Mouse (Mus musculus): ENCODE measurements around the gene Mrtfa. TPM values are rescaled to one million over a fixed set of nuclear protein-coding genes. Genes with fewer than 3 reads are reported as not detected.
"Not testable (repeated sequence)": the region's sequence is repeated elsewhere in the genome, so short reads cannot be mapped to it uniquely, and the experiment has no call there.

Gene Mrtfa
- polyA plus RNA-seq, 1 experiment from 2014 or later = 23.6 TPM

DNA sequence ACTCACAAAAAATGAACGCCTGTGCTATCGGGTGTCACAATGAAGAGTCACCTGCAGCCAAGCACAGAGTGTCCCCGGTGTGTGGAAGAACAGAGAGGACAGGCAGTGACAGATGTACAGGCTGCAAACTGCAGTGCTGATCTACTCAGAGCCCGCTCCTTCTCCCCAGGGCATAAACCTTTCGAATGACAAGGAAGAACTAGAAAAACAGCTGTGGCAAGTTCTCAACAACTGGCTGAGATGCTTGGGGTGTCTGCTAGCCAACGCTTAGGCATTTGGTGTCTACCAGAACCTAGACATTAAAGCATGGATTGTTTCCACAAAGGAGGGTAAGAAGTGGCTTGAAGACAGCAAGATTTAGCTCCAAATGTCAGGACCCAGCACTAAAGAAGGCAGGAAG, 35.2 kb upstream of the Mrtfa start:
- no peaks in the 10 kb centered on the region for H3K9me3 ChIP-seq
- no peak overlapping the region for H3K27ac ChIP-seq
- no peak overlapping the region for H3K4me2 ChIP-seq (replicated peaks)
- no peak for ATAC-seq (ENCODE audit: insufficient number of reproducible peaks, insufficient read depth, low FRiP score, low TSS enrichment)
- no peak overlapping the region for H3K4me3 ChIP-seq
- H3K4me1 ChIP-seq = no peaks in the 10 kb centered on the region
- H3K36me3 ChIP-seq = no peaks in the 10 kb centered on the region
- 72% methylated on average over 6 of the region's 6 CpGs for WGBS
- no peaks in the 10 kb centered on the region for H3K27me3 ChIP-seq
- H3K9ac ChIP-seq = no peak overlapping the region

DNA sequence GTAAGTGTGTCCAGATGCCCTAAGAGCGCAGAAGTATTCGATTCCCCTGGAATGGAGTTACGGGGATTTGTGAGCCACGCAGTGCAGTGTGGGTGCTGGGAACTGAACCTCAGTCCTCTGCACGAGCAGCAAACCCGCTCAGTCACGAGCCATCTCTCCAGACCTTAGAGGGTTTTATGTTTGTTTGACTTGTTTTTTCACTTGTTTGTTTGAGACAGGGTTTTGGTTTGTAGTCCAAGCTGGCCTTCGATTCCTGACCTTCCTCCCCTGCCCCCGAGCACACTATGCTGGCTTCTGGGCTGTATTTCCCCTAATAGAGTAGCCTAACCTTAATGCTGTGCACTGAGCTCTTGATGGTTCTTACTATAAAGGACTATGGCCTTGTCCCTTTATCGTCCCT, 34.5 kb upstream of the Mrtfa start:
- no peak for ATAC-seq (ENCODE audit: insufficient number of reproducible peaks, insufficient read depth, low FRiP score, low TSS enrichment)
- Histone ChIP-seq H3K4me2 (replicated peaks) (no peak overlapping the region), H3K9ac (no peak overlapping the region), H3K27me3 (no peaks in the 10 kb centered on the region), H3K27ac (no peak overlapping the region), H3K4me1 (no peaks in the 10 kb centered on the region), H3K4me3 (no peak overlapping the region), H3K36me3 (no peaks in the 10 kb centered on the region), H3K9me3 (no peaks in the 10 kb centered on the region)
- 89% methylated on average over 10 of the region's 10 CpGs for WGBS

DNA sequence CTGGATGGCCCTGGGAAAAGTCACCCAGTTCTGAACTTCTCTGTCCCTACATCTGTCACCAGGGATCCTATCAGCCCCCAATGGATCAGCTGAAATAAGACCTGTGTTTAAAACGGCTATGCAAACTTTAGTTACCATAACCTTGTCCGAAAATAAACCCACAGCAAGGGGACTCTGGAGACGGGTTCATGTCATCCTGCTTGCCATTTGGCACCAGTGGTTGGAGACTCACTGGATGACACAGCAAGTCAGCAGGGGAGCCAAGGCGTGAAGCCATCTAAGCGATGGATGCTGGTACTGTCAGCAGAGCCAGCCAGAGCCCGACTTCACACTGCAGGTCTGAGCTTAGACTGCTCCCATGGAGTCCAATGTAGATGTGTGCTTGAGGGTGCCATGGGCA, 30.9 kb upstream of the Mrtfa start:
- ATAC-seq (ENCODE audit: insufficient number of reproducible peaks, insufficient read depth, low FRiP score, low TSS enrichment) = no peak
- Histone ChIP-seq H3K9me3 (no peaks in the 10 kb centered on the region), H3K9ac (no peak overlapping the region), H3K27me3 (no peaks in the 10 kb centered on the region), H3K4me3 (no peak overlapping the region), H3K36me3 (no peaks in the 10 kb centered on the region), H3K4me2 (replicated peaks) (no peak overlapping the region), H3K27ac (no peak overlapping the region), H3K4me1 (no peaks in the 10 kb centered on the region)
- WGBS = 76% methylated on average over 6 of the region's 6 CpGs

GRCm38 (mm10) chr15:81220051-81220450, 29.5 kb upstream of the Mrtfa start:
- H3K9me3 ChIP-seq; H3K27ac ChIP-seq; H3K9ac ChIP-seq; H3K4me2 ChIP-seq (replicated peaks); H3K27me3 ChIP-seq; H3K4me1 ChIP-seq; H3K4me3 ChIP-seq; ATAC-seq (ENCODE audit: insufficient number of reproducible peaks, insufficient read depth, low FRiP score, low TSS enrichment); H3K36me3 ChIP-seq: not testable (repeated sequence)
- 67% methylated on average over 8 of the region's 8 CpGs for WGBS

- Histone ChIP-seq H3K4me2 (replicated peaks) (no peak overlapping the region), H3K4me3 (no peak overlapping the region), H3K4me1 (no peaks in the 10 kb centered on the region), H3K27ac (no peak overlapping the region), H3K27me3 (no peaks in the 10 kb centered on the region), H3K9me3 (no peaks in the 10 kb centered on the region), H3K9ac (no peak overlapping the region), H3K36me3 (no peaks in the 10 kb centered on the region)
- WGBS = 77% methylated on average over 6 of the region's 6 CpGs
- no peak for ATAC-seq (ENCODE audit: insufficient number of reproducible peaks, insufficient read depth, low FRiP score, low TSS enrichment)
Measured at GRCm38 (mm10) chr15:81219054-81219453, 28.5 kb upstream of the Mrtfa start.

DNA sequence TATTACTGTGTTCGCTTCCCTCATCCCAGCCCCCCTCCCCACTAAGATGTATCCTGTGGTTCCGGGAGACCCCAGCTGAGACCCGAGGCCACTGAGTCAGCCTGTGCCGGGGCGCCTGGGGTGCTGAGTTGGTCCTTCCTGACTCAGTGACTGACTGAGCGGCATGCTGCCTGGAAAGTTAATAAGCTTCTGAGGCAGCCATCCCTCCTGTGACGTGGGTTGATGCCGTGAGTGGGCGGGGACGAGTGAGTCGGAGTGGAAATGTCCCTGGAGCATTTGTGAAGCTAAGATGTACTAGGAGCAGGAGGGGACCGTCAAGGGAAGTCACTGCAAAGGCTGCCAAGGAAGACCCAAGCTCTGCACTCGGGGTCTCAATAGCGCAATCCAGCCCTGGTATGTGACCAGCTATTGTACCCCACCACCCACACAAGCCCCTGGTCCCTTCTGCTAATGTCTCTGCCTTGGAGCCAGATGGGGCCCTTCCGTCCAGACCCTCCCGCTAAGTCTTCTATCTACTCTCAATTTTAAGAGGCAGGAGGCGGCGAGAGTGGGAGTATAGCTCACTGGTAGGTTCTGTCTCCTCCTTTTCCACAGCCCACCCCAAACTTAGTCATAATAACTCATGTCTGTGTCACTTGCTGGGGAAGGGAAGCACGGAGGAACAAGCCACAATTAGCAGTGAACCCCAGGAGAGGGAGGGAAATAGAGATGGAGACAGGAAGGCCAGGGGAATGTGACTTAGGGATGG, 26.5 kb upstream of the Mrtfa start:
- H3K4me3 ChIP-seq = no peak overlapping the region
- peaks cover 12% of the 10 kb centered on the region; the same call in 1 of the 2 replicates for H3K4me1 ChIP-seq
- H3K9me3 ChIP-seq = no peaks in the 10 kb centered on the region
- no peaks in the 10 kb centered on the region for H3K36me3 ChIP-seq
- WGBS = 85% methylated on average over 19 of the region's 19 CpGs
- H3K27ac ChIP-seq = no peak overlapping the region
- no peak for ATAC-seq (ENCODE audit: insufficient number of reproducible peaks, insufficient read depth, low FRiP score, low TSS enrichment)
- H3K27me3 ChIP-seq = no peaks in the 10 kb centered on the region
- no peak overlapping the region for H3K9ac ChIP-seq
- no peak overlapping the region for H3K4me2 ChIP-seq (replicated peaks)

GRCm38 (mm10) chr15:81212976-81213375, 22.4 kb upstream of the Mrtfa start:
- Histone ChIP-seq H3K4me3 (no peak overlapping the region), H3K27ac (peak overlapping the region; percentile 65; the same call in 1 of the 2 replicates), H3K4me1 (peaks cover 12% of the 10 kb centered on the region; the same call in 1 of the 2 replicates), H3K27me3 (no peaks in the 10 kb centered on the region), H3K4me2 (replicated peaks) (peak overlapping the region; percentile 24), H3K36me3 (no peaks in the 10 kb centered on the region), H3K9me3 (no peaks in the 10 kb centered on the region), H3K9ac (no peak overlapping the region)
- peak; percentile 61 for ATAC-seq (ENCODE audit: insufficient number of reproducible peaks, insufficient read depth, low FRiP score, low TSS enrichment)
- 25% methylated on average over 15 of the region's 15 CpGs for WGBS

DNA sequence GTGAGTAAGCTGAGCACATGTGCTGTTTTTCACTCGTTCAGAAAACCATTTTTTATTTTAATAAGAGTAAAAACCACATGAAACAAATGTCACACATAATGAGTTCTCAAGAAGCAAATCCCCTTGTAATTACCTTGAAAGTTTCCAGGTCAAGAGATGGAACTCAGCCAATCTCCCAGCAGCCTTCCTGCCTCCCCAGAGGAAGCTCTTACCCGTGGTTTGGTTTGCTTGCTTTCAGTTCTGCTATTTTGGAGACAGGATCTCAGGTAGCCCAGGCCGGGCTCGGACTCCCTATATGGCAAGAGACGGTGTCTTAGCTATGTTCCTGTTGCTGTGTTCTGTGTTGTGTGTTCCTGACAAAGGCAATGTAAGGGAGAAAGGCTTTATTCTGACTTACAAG, 19.9 kb upstream of the Mrtfa start:
- H3K27me3 ChIP-seq = no peaks in the 10 kb centered on the region
- no peak overlapping the region for H3K4me3 ChIP-seq
- H3K9me3 ChIP-seq = no peaks in the 10 kb centered on the region
- no peak for ATAC-seq (ENCODE audit: insufficient number of reproducible peaks, insufficient read depth, low FRiP score, low TSS enrichment)
- peaks cover 12% of the 10 kb centered on the region; the same call in 1 of the 2 replicates for H3K4me1 ChIP-seq
- no peak overlapping the region for H3K4me2 ChIP-seq (replicated peaks)
- H3K27ac ChIP-seq = no peak overlapping the region
- 57% methylated on average over 5 of the region's 5 CpGs for WGBS
- H3K36me3 ChIP-seq = no peaks in the 10 kb centered on the region
- no peak overlapping the region for H3K9ac ChIP-seq

DNA sequence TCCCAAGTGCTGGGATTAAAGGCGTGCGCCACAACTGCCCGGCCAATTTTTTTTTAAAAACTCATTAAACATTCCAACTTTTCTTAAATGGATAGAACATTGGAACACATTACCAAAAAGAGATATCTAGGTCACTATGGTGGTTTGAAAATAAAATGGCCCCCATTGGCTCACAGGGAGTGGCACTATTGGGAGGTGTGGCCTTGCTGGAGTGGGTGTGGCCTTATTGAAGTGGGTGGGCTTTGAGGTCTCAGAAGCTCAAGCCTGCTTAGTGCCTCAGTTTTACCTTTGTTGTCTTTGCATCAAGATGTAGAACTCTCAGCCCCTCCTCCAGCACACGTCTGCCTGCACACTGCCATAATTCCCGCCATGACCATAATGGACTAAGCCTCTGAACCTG, 11.9 kb upstream of the Mrtfa start:
- Histone ChIP-seq H3K9me3 (no peaks in the 10 kb centered on the region), H3K4me2 (replicated peaks) (no peak overlapping the region), H3K9ac (no peak overlapping the region), H3K27ac (no peak overlapping the region), H3K36me3 (no peaks in the 10 kb centered on the region), H3K27me3 (no peaks in the 10 kb centered on the region), H3K4me1 (no peaks in the 10 kb centered on the region), H3K4me3 (no peak overlapping the region)
- 92% methylated on average over 5 of the region's 5 CpGs for WGBS
- ATAC-seq (ENCODE audit: insufficient number of reproducible peaks, insufficient read depth, low FRiP score, low TSS enrichment) = no peak

GRCm38 (mm10) chr15:81199372-81199959, 8.9 kb upstream of the Mrtfa start:
- Histone ChIP-seq H3K4me3 (no peak overlapping the region), H3K4me1 (no peaks in the 10 kb centered on the region), H3K27me3 (no peaks in the 10 kb centered on the region), H3K4me2 (replicated peaks) (no peak overlapping the region), H3K36me3 (no peaks in the 10 kb centered on the region), H3K27ac (no peak overlapping the region), H3K9me3 (no peaks in the 10 kb centered on the region), H3K9ac (no peak overlapping the region)
- 21% methylated on average over 4 of the region's 4 CpGs for WGBS
- no peak for ATAC-seq (ENCODE audit: insufficient number of reproducible peaks, insufficient read depth, low FRiP score, low TSS enrichment)

DNA sequence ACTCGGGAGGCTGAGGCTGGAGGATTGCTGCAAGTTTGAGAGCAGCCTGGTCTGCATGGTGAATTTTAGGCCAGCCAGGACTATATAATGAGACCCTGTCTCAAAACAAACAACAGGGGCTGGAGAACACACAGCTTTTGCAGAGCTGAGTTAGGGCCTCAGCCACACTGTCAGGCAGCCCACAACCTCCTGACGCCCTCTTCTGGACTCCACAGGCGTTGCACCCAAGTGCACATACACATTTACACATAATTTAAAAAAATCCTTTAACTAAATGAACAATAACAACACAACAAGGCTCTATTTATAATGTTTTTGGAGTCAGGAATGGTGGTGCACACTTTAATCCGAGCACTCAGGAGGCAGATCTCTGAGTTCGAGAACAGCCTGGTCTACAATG, 7.9 kb upstream of the Mrtfa start:
- Histone ChIP-seq H3K4me3 (no peak overlapping the region), H3K36me3 (no peaks in the 10 kb centered on the region), H3K27me3 (no peaks in the 10 kb centered on the region), H3K9me3 (no peaks in the 10 kb centered on the region), H3K4me1 (no peaks in the 10 kb centered on the region), H3K9ac (no peak overlapping the region), H3K27ac (no peak overlapping the region), H3K4me2 (replicated peaks) (no peak overlapping the region)
- no peak for ATAC-seq (ENCODE audit: insufficient number of reproducible peaks, insufficient read depth, low FRiP score, low TSS enrichment)
- 92% methylated on average over 5 of the region's 5 CpGs for WGBS

DNA sequence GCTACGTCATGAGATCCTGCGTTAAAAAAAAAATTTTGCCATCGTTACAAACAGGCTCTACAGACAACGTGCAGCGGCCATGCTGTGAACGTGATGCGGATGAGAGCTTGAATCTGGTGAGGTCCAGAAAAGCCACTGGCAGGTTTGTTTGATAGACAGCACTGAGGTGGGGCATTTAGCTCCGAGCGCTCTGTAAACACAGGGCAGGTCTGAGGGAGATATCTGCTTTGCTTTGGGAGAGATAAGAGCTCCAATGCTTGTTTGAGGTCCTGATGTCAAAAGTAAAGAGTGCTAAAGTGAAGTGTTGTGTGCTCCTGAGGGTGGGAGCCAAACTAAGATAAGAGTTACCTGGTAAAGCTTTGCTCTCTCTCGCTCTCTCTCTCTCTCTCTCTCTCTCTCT, 6.6 kb upstream of the Mrtfa start:
- Histone ChIP-seq H3K9me3 (no peaks in the 10 kb centered on the region), H3K9ac (no peak overlapping the region), H3K36me3 (no peaks in the 10 kb centered on the region), H3K27ac (no peak overlapping the region), H3K4me2 (replicated peaks) (no peak overlapping the region), H3K4me3 (no peak overlapping the region), H3K4me1 (no peaks in the 10 kb centered on the region), H3K27me3 (no peaks in the 10 kb centered on the region)
- WGBS = 87% methylated on average over 10 of the region's 10 CpGs
- no peak for ATAC-seq (ENCODE audit: insufficient number of reproducible peaks, insufficient read depth, low FRiP score, low TSS enrichment)
